Mouse (Mus musculus) midbrain, embryonic 11.5 days (tissue): ENCODE measurements around the gene Kctd14. TPM values are rescaled to one million over a fixed set of nuclear protein-coding genes. Genes with fewer than 3 reads are reported as not detected.

ENCODE experiments used
- ATAC-seq: fragments of 200-750 bp; cut with Nextera tagmentation; 2 replicates; pipeline ENCODE4 v1.8.0; 2017; ENCODE audit warnings: moderate TSS enrichment, moderate library complexity; ENCODE audit not compliant: low FRiP score
- DNase-seq: peaks from one replicate; pipeline ENCODE4 v3.0.0; 2015; ENCODE audit warnings: low spot score; ENCODE audit errors: missing footprints
- H3K27ac ChIP-seq: fragments of 300-500 bp; sonication (generic); 2 replicates; pipeline ENCODE4 v1.5.1; 2014; ENCODE audit warnings: low read depth, low read length
- H3K27me3 ChIP-seq: fragments of 300-500 bp; sonication (generic); 2 replicates; pipeline ENCODE4 v1.6.1; 2014; ENCODE audit warnings: mild to moderate bottlenecking, low read length, moderate library complexity, mixed read lengths; ENCODE audit not compliant: control insufficient read depth, insufficient read depth
- H3K36me3 ChIP-seq: fragments of 300-500 bp; sonication (generic); 2 replicates; pipeline ENCODE4 v1.6.1; 2014; ENCODE audit warnings: mild to moderate bottlenecking, low read length, moderate library complexity, mixed read lengths; ENCODE audit not compliant: control insufficient read depth, insufficient read depth
- H3K4me1 ChIP-seq: fragments of 300-500 bp; sonication (generic); 2 replicates; pipeline ENCODE4 v1.6.1; 2014; ENCODE audit warnings: low read length; ENCODE audit not compliant: control insufficient read depth, insufficient read depth
- H3K4me2 ChIP-seq: fragments of 300-500 bp; sonication (generic); 2 replicates; pipeline ENCODE4 v1.6.1; 2014; ENCODE audit warnings: mild to moderate bottlenecking, moderate library complexity
- H3K4me3 ChIP-seq: fragments of 300-500 bp; sonication (generic); 2 replicates; pipeline ENCODE4 v1.5.1; 2014; ENCODE audit warnings: low read depth, low read length
- H3K9ac ChIP-seq: fragments of 300-500 bp; sonication (generic); 2 replicates; pipeline ENCODE4 v1.6.1; 2014; ENCODE audit warnings: low read length
- H3K9me3 ChIP-seq: fragments of 300-500 bp; sonication (generic); 2 replicates; pipeline ENCODE4 v1.6.1; 2016; ENCODE audit warnings: low read length; ENCODE audit not compliant: control insufficient read depth
- WGBS: fragments of 180-500 bp; shearing (Covaris S2); extraction: QIAGEN DNeasy Blood & Tissue Kit; methylation state at CpG from one replicate; pipeline ENCODE4 v1.1.7; 2014; 5-methylcytosine and 5-hydroxymethylcytosine counted together
- polyA plus RNA-seq: library from polyadenylated mRNA; unstranded; fragments of >200 nt; fragmentation: Nextera tagmentation; extraction: Ambion mirVana; gene quantifications from 2 replicates; pipeline ENCODE4 v1.2.1, GENCODE M21; 2014

Gene Kctd14
- polyA plus RNA-seq, 1 experiment from 2014 or later, result 0.37 TPM

DNA sequence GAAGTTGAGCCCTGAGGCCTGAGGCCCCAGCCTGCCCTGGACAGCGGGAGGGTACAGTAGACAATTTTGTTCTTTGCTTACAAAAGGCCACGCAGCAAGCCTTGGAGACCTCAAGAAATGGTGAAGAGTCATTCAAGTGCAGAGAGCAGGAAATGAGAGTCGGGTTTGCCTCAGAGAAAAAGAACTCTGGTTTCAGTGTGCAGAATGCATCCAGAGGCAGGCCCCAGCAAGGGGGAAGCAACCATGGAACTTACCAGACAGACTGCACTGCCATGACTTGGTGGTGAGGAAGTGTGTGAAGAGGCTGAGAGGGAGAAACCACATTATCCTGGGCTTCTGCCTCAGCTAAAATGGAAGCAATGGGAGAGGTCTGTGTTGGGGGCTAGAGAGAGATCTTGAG, 4.5 kb downstream of the Kctd14 start:
- Histone ChIP-seq H3K27me3 (no peaks in the 10 kb centered on the region), H3K9ac (no peak overlapping the region), H3K4me3 (no peak overlapping the region), H3K9me3 (no peaks in the 10 kb centered on the region), H3K4me1 (peaks cover 4% of the 10 kb centered on the region; the same call in 1 of the 2 replicates), H3K27ac (no peak overlapping the region), H3K36me3 (no peaks in the 10 kb centered on the region), H3K4me2 (no peak overlapping the region)
- ATAC-seq, result no peak
- WGBS, result 87% methylated on average over 3 of the region's 3 CpGs
- DNase-seq, result no peak

GRCm38 (mm10) chr7:97473001-97473400, 21.9 kb downstream of the Kctd14 start:
- Histone ChIP-seq H3K4me2 (no peak overlapping the region), H3K36me3 (no peaks in the 10 kb centered on the region), H3K27me3 (no peaks in the 10 kb centered on the region), H3K4me3 (no peak overlapping the region), H3K4me1 (no peaks in the 10 kb centered on the region), H3K27ac (no peak overlapping the region), H3K9ac (no peak overlapping the region), H3K9me3 (no peaks in the 10 kb centered on the region)
- DNase-seq, result no peak
- WGBS, result 87% methylated on average over 5 of the region's 5 CpGs
- no peak for ATAC-seq

DNA sequence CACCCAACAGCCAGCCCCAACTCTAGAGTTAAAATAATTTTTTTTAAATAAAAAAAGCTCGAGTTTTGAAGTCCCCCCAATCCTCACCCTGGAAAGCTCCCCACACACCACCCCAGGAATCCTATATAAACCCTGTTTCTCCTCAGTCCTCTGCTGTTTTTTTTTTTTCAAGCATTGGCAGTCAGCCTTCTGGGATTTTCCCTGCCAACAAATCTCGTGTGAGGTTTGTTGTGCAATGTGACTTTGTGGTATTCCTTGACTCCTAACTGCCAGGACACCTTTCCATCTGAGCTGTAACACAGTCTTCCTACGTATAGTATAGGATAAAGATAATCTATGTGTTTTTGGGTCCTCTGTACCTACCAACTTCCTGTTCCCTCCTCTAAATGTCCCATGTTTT, 28.2 kb downstream of the Kctd14 start:
- ATAC-seq (no peak), DNase-seq (no peak)
- WGBS, result 69% methylated on average over 3 of the region's 3 CpGs
- no peak overlapping the region for H3K27ac ChIP-seq
- H3K27me3 ChIP-seq, result no peaks in the 10 kb centered on the region
- peaks cover 6% of the 10 kb centered on the region; the same call in 1 of the 2 replicates for H3K4me1 ChIP-seq
- H3K9me3 ChIP-seq, result no peaks in the 10 kb centered on the region
- no peaks in the 10 kb centered on the region for H3K36me3 ChIP-seq
- no peak overlapping the region for H3K9ac ChIP-seq
- no peak overlapping the region for H3K4me2 ChIP-seq
- no peak overlapping the region for H3K4me3 ChIP-seq

- Histone ChIP-seq H3K9ac (no peak overlapping the region), H3K27ac (no peak overlapping the region), H3K36me3 (no peaks in the 10 kb centered on the region; the same call in 1 of the 2 replicates), H3K4me1 (peaks cover 6% of the 10 kb centered on the region; the same call in 1 of the 2 replicates), H3K9me3 (no peaks in the 10 kb centered on the region), H3K4me3 (peak overlapping the region; percentile 50; the same call in 1 of the 2 replicates), H3K27me3 (no peaks in the 10 kb centered on the region), H3K4me2 (peak overlapping the region; percentile 35)
- ATAC-seq, result peak; percentile 41
- no peak for DNase-seq
- WGBS, result 31% methylated on average over 3 of the region's 3 CpGs
Measured at GRCm38 (mm10) chr7:97480290-97480689, 29.2 kb downstream of the Kctd14 start.

DNA sequence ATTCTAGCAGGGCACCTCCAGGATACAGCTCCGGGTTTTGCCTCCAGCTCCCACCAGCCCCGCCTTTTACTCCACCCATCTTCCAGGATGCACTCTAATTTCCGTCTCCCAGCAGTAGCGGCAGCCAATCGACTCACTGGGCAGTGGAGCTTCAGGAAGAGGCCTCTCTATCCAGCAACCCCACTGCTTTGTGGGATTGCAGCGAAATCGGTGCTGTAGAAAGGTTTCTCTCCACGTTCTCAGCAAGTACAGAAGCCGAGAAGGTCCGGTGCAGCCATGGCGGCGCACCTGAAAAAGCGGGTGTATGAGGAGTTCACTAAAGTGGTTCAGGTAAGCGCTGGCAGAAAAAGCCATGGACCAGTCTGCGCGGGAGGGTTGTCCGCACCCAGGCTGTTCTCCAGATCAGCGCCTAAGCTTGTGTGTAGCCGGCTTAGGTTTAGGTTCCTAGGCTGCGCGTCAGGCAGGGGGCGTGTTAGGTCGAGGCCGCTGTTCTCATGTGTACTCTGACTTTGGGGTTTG, 29.8 kb downstream of the Kctd14 start, which contains the start of gene Ints4:
Gene Ints4, plus strand, starts transcription at position 136 of the 519 bp plus-strand sequence.
- H3K4me1 ChIP-seq, result peaks cover 6% of the 10 kb centered on the region; the same call in 1 of the 2 replicates
- no peaks in the 10 kb centered on the region for H3K27me3 ChIP-seq
- no peaks in the 10 kb centered on the region for H3K9me3 ChIP-seq
- peak within 1 kb of the TSS; percentile 59 for H3K9ac ChIP-seq
- DNase-seq, result peak; percentile 97
- no peaks in the 10 kb centered on the region; the same call in 1 of the 2 replicates for H3K36me3 ChIP-seq
- no peak within 1 kb of the TSS for H3K27ac ChIP-seq
- WGBS, result 1% methylated on average over 24 of the region's 24 CpGs
- peak within 1 kb of the TSS; percentile 61 for H3K4me2 ChIP-seq
- peak within 1 kb of the TSS; percentile 50 for H3K4me3 ChIP-seq
- ATAC-seq, result peak; percentile 99

DNA sequence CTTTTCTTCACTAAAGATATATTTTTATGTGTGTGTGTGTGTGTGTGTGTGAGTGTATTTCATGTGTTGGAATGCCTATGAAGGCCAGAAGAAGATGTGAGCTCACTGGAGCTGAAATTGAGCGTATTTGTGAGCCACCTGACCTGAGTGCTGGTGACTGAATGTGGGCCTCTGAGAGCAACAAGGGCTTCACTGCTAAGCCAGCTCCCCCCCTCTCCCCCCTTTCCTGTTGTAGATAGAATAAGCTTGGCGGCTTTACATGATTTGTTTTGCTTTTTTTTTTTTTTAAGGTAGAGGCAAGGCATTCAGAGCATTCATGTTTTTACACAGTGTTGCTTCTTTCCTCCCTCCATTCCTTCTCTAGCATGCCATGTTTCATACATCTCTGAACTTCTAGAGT, 32.3 kb downstream of the Kctd14 start:
- H3K4me2 ChIP-seq, result no peak overlapping the region
- no peaks in the 10 kb centered on the region for H3K9me3 ChIP-seq
- H3K9ac ChIP-seq, result no peak overlapping the region
- peaks cover 4% of the 10 kb centered on the region; the same call in 1 of the 2 replicates for H3K36me3 ChIP-seq
- H3K27ac ChIP-seq, result no peak overlapping the region
- no peak for DNase-seq
- H3K4me1 ChIP-seq, result peaks cover 6% of the 10 kb centered on the region; the same call in 1 of the 2 replicates
- no peak for ATAC-seq
- no peak overlapping the region for H3K4me3 ChIP-seq
- H3K27me3 ChIP-seq, result no peaks in the 10 kb centered on the region
- 90% methylated on average over 2 of the region's 2 CpGs for WGBS

DNA sequence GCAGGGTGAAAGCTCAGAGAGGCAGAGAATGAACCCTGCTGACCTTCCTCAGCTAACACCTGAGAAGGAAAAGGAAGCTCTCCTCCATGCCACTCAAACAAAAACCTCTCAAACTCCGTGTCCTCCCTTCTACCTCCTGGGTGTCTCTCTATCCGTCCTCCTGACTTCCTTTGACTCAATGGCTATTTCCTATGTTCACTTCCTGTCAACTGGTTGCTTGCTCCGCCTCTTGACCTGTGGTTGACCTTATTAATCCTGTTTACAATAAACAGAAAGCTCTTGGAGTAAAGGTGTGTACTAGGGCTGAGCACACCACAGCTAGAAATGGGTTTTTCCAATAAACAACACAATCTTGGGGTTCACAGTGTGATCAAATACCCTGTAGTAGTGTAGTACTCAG, 40.0 kb downstream of the Kctd14 start:
- no peak overlapping the region for H3K27ac ChIP-seq
- peaks cover 12% of the 10 kb centered on the region; the same call in 1 of the 2 replicates for H3K36me3 ChIP-seq
- H3K9me3 ChIP-seq, result no peaks in the 10 kb centered on the region
- H3K4me1 ChIP-seq, result no peaks in the 10 kb centered on the region
- no peak overlapping the region for H3K4me2 ChIP-seq
- H3K27me3 ChIP-seq, result no peaks in the 10 kb centered on the region
- WGBS, result 77% methylated on average over 3 of the region's 3 CpGs
- H3K9ac ChIP-seq, result no peak overlapping the region
- ATAC-seq, result no peak
- H3K4me3 ChIP-seq, result no peak overlapping the region
- DNase-seq, result no peak

- ATAC-seq, result no peak
Measured at GRCm38 (mm10) chr7:97492420-97492819, 41.3 kb downstream of the Kctd14 start.

DNA sequence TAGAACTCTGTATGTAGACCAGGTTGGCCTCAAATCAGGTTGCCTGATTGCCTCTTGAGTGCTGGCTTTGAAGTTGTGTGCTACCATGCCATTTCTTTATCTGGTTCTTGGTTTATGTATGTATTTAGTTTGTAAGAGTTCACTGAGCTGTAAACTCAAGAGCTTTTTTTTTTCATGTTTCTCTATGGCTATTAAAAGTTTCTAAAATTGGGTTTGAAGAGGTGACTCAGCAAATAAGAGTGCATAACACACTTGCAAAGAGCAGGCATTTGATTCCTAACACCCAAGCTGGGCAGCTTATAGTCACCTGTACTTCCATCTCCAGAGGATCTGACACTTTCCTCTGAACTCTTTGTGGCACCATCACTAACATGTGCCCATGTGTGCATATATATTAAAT, 43.9 kb downstream of the Kctd14 start:
- DNase-seq, result no peak
- Histone ChIP-seq H3K9ac (no peak overlapping the region), H3K36me3 (peaks cover 8% of the 10 kb centered on the region; the same call in 1 of the 2 replicates)

More at GRCm38 (mm10) chr7:97492420-97492819, 41.3 kb downstream of the Kctd14 start:
- no peak overlapping the region for H3K4me3 ChIP-seq
- peaks cover 8% of the 10 kb centered on the region; the same call in 1 of the 2 replicates for H3K36me3 ChIP-seq
- WGBS, result 89% methylated on average over 4 of the region's 4 CpGs
- no peak overlapping the region for H3K9ac ChIP-seq
- H3K27ac ChIP-seq, result no peak overlapping the region
- H3K4me1 ChIP-seq, result no peaks in the 10 kb centered on the region
- no peaks in the 10 kb centered on the region for H3K27me3 ChIP-seq
- no peak for DNase-seq
- H3K4me2 ChIP-seq, result no peak overlapping the region
- no peaks in the 10 kb centered on the region for H3K9me3 ChIP-seq

More for the DNA sequence above, 43.9 kb downstream of the Kctd14 start:
- Histone ChIP-seq H3K27me3 (no peaks in the 10 kb centered on the region), H3K27ac (no peak overlapping the region), H3K4me3 (no peak overlapping the region), H3K4me1 (no peaks in the 10 kb centered on the region), H3K9me3 (no peaks in the 10 kb centered on the region), H3K4me2 (no peak overlapping the region)
- no peak for ATAC-seq
